Mouse (Mus musculus): ENCODE results near the gene Chrm3. TPM values are rescaled to one million over a fixed set of nuclear protein-coding genes. Genes with fewer than 3 reads are reported as not detected.
A peak's percentile ranks its signal among the peaks of the same experiment; 100 is the strongest.

Gene Chrm3
- polyA plus RNA-seq, 1 experiment from 2014 or later: 1.6 TPM

DNA sequence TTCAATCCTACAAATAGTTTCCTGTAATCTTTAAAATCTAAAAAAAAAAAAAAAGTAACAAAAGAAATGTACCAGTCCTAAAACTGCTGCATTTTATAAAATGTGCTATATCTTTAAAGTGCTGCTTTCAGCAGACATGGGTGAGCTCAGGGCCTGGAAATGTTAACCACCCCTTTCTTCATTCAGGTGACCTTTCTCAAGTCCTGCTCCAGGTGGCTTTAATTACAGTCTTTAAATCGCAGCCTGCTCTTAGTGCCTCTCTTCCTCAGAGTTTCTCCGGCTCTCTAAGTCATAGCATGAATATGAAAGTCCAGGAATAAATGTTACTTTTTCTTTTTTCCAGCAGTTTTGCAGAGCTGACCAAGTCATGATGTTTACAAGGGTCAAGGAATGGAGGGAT lies 229.6 kb downstream of the Chrm3 start:
- H3K36me3 ChIP-seq: no peaks in the 10 kb centered on the region
- no peak for ATAC-seq (ENCODE audit: low read depth)
- H3K4me2 ChIP-seq: no peak overlapping the region
- H3K9ac ChIP-seq: no peak overlapping the region
- WGBS: 76% methylated on average over 2 of the region's 2 CpGs
- H3K4me3 ChIP-seq: no peak overlapping the region
- no peaks in the 10 kb centered on the region for H3K4me1 ChIP-seq (replicated peaks)
- H3K27me3 ChIP-seq: no peaks in the 10 kb centered on the region
- no peak overlapping the region for H3K27ac ChIP-seq (replicated peaks)
- no peaks in the 10 kb centered on the region for H3K9me3 ChIP-seq

DNA sequence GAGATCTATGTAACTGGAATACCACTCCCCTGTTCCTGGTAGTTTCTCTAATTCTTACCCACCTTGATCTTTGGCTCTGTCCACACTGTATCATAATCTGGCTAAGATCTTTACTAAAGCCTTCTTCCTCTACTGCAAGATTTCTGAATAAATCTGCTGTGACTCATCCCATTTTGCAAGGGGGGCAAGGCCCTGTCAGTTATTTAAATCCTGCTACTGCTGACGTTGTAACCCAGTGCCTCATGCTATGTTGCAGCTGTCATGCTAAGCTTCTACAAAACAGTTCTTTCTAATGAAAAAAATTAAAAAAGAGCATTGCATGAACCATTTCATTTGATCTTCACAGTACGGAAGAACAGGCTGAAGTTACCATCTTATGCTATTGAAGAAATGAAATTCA lies 248.4 kb downstream of the Chrm3 start:
- 86% methylated on average over 2 of the region's 2 CpGs for WGBS
- H3K4me1 ChIP-seq (replicated peaks): no peaks in the 10 kb centered on the region
- H3K9me3 ChIP-seq: no peaks in the 10 kb centered on the region
- H3K9ac ChIP-seq: no peak overlapping the region
- ATAC-seq (ENCODE audit: low read depth): no peak
- H3K27ac ChIP-seq (replicated peaks): no peak overlapping the region
- no peak overlapping the region for H3K4me2 ChIP-seq
- no peak overlapping the region for H3K4me3 ChIP-seq
- H3K36me3 ChIP-seq: no peaks in the 10 kb centered on the region
- H3K27me3 ChIP-seq: no peaks in the 10 kb centered on the region

DNA sequence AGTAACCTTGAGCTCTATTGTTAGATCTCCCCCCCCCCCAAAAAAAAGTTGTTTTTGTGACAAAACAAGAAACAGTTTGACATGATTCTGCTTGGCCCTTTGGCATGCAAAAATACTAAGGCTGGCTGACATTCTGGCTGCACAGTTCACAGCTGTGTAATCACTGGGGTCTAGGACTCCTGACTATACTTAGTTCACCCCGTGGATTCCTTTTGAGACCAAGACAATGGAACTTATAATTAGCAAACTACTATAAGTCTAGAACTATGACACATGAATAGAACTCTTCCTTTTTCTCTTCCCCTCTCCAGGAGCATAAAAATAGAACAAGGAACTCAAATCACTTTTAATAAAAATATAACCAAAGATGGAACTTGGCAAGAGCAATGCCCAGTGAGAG lies 251.1 kb downstream of the Chrm3 start:
- Histone ChIP-seq H3K4me3 (no peak overlapping the region), H3K27me3 (no peaks in the 10 kb centered on the region), H3K4me2 (no peak overlapping the region), H3K9me3 (no peaks in the 10 kb centered on the region), H3K36me3 (no peaks in the 10 kb centered on the region), H3K27ac (replicated peaks) (no peak overlapping the region), H3K4me1 (replicated peaks) (no peaks in the 10 kb centered on the region), H3K9ac (no peak overlapping the region)
- no peak for ATAC-seq (ENCODE audit: low read depth)
- WGBS: 38% methylated on average over 1 of the region's 1 CpGs

DNA sequence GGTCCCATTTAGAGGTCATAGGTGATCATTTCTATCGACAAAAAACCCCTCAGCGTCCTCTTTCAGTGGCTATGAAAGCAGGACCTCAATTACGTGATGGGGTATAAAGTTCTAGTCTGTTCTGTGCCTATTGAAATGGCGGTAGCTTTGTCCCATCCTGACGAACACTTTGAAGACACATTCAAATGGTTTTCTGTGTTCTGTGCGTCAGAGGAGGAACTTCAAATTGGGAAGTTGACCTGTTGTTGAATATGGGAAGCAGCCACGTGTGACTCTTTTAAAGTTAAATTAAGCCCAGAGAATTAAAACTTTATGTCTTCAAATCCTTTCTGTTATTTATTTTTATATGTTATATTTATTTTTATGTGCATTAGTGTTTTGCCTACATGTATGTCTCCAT lies 253.3 kb downstream of the Chrm3 start:
- Histone ChIP-seq H3K4me3 (no peak overlapping the region), H3K27ac (replicated peaks) (no peak overlapping the region)

DNA sequence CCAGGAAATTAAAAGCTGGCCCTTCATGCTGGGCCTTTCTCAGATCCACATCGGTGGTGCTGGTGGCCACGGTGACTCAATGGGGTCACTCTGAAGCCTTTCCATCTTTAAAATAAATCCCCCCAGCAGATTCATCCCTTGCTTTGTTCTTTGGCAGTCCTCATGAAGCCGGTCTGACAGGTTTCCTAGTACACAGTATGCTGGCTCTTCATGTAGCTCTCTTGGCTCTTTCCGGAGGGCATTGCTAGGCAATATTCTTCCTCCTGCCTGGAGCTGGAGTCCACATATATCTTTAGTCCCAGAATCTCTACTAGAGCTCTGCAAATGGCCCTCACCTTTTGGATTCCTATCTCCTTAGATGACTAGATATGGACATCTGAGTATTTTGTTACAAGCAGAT lies 269.9 kb downstream of the Chrm3 start:
- no peaks in the 10 kb centered on the region for H3K4me1 ChIP-seq (replicated peaks)
- no peak overlapping the region for H3K4me2 ChIP-seq
- no peak overlapping the region for H3K27ac ChIP-seq (replicated peaks)
- 87% methylated on average over 4 of the region's 4 CpGs for WGBS
- H3K4me3 ChIP-seq: no peak overlapping the region
- no peaks in the 10 kb centered on the region for H3K36me3 ChIP-seq
- no peak for ATAC-seq (ENCODE audit: low read depth)
- H3K9me3 ChIP-seq: no peaks in the 10 kb centered on the region
- no peak overlapping the region for H3K9ac ChIP-seq
- H3K27me3 ChIP-seq: no peaks in the 10 kb centered on the region

More for the DNA sequence above, 253.3 kb downstream of the Chrm3 start:
- H3K9ac ChIP-seq: no peak overlapping the region
- H3K36me3 ChIP-seq: no peaks in the 10 kb centered on the region
- no peak overlapping the region for H3K4me2 ChIP-seq
- 83% methylated on average over 7 of the region's 7 CpGs for WGBS
- H3K9me3 ChIP-seq: no peaks in the 10 kb centered on the region
- H3K27me3 ChIP-seq: no peaks in the 10 kb centered on the region
- ATAC-seq (ENCODE audit: low read depth): no peak
- no peaks in the 10 kb centered on the region for H3K4me1 ChIP-seq (replicated peaks)

DNA sequence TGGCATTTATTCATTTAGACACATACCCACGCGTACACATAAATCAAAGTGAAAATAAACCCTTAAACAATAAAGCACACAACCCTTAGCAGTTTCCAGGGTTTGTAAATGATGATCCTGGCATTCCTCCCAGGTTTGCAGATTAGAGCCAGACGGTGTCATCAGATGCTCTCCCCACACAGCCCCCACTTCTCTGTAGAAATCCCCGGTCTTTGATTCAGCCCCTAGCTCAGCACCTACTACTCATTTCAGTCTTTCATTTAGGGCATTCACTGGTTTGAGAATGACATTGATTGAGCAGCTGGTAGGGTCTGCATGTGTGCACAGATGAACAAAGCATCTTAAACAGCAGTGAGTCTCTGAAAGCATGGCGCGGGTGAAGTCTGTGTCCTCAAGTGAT lies 274.3 kb downstream of the Chrm3 start:
- Histone ChIP-seq H3K4me1 (replicated peaks) (no peaks in the 10 kb centered on the region), H3K9me3 (no peaks in the 10 kb centered on the region), H3K27me3 (no peaks in the 10 kb centered on the region), H3K9ac (no peak overlapping the region), H3K4me3 (no peak overlapping the region), H3K4me2 (no peak overlapping the region), H3K27ac (replicated peaks) (no peak overlapping the region), H3K36me3 (no peaks in the 10 kb centered on the region)
- WGBS: 86% methylated on average over 6 of the region's 6 CpGs
- no peak for ATAC-seq (ENCODE audit: low read depth)

DNA sequence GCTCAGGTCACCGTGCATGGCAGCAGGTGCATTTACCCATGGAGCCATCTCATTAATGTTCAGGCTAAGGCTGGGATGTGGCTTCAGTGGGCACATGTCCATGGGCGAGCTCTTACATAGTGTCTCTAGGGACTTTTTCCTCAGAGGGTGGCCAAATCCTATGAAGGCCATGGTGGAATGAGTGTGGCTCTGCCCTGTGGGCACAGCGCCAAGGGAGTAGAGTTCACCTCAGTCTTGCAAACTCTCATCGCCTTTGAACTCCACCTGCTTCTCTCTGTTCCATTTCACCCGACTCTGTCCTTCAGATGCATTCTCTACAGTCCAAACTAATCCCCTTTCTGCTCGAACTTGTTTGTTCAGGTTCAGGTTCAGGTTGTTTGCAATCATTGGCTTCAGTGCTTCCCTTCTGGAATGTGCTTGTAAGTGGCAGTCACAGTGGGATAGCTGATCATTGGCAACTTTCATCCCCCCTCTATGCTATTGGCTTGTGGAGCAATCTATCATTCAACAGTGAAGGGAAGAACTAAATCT lies 278.7 kb downstream of the Chrm3 start:
- no peak for ATAC-seq (ENCODE audit: low read depth)
- H3K9me3 ChIP-seq: no peaks in the 10 kb centered on the region
- H3K27me3 ChIP-seq: no peaks in the 10 kb centered on the region
- WGBS: 91% methylated on average over 6 of the region's 6 CpGs
- H3K27ac ChIP-seq (replicated peaks): no peak overlapping the region
- no peaks in the 10 kb centered on the region for H3K36me3 ChIP-seq
- H3K4me1 ChIP-seq (replicated peaks): no peaks in the 10 kb centered on the region
- no peak overlapping the region for H3K4me2 ChIP-seq
- no peak overlapping the region for H3K9ac ChIP-seq
- no peak overlapping the region for H3K4me3 ChIP-seq

DNA sequence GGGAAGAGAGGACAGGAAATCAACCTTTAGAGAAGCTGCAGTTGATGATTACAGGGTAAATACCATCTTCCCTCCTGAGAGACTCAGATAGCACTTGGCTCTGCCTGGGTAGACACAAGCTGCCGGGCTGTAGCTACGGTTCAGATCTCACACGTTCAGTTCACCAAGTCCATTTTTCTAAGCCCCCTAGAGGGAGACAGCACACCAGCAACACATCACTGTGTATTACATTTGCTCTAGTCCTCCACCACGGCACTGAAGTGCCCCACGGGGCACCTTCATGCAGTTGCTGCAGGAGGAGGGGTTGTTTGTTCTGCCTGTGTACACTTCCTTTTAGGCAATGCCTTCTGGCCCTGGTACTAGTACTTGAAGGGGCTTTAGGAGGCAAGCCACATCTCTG lies 289.5 kb downstream of the Chrm3 start:
- Histone ChIP-seq H3K9me3 (no peaks in the 10 kb centered on the region), H3K4me3 (no peak overlapping the region), H3K27ac (replicated peaks) (no peak overlapping the region), H3K27me3 (no peaks in the 10 kb centered on the region), H3K9ac (no peak overlapping the region), H3K4me2 (no peak overlapping the region), H3K4me1 (replicated peaks) (no peaks in the 10 kb centered on the region), H3K36me3 (no peaks in the 10 kb centered on the region)
- 25% methylated on average over 5 of the region's 5 CpGs for WGBS
- peak; percentile 50; the same call in 1 of the 2 replicates for ATAC-seq (ENCODE audit: low read depth)

DNA sequence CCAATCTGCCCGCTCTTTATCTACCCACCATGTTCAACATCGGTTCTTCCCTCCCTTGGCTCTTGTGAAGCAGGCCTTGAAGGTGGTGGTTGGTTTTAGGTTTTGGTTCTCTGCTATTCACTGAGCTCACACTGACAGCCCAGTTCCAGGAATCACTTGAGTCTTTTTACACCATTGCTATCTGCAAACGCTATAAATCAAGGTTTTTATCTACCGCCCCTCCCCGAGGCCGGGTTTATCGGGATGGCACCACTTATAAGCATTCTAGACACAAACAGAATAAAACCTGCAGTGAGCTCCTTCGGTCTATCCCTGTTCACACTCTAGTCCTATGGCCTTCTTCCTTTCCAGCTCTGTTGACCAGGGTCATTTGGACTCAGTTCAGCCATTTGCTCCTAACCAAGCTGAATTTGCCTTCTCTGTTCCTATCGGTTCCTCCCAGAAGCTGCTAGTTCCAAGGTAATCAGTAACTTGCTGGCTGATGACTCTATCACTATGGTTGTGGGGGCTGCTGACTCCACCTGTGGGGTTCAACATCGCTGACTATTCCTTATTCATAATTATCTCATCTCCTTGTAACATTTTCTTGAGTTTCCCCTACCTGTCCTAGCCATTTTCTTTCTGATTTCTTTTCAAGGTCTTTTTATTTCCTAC lies 291.6 kb downstream of the Chrm3 start:
- Histone ChIP-seq H3K4me3 (no peak overlapping the region), H3K27me3 (no peaks in the 10 kb centered on the region), H3K4me1 (replicated peaks) (no peaks in the 10 kb centered on the region), H3K4me2 (no peak overlapping the region), H3K27ac (replicated peaks) (no peak overlapping the region), H3K9me3 (no peaks in the 10 kb centered on the region), H3K36me3 (no peaks in the 10 kb centered on the region), H3K9ac (no peak overlapping the region)
- 86% methylated on average over 10 of the region's 10 CpGs for WGBS
- no peak for ATAC-seq (ENCODE audit: low read depth)

DNA sequence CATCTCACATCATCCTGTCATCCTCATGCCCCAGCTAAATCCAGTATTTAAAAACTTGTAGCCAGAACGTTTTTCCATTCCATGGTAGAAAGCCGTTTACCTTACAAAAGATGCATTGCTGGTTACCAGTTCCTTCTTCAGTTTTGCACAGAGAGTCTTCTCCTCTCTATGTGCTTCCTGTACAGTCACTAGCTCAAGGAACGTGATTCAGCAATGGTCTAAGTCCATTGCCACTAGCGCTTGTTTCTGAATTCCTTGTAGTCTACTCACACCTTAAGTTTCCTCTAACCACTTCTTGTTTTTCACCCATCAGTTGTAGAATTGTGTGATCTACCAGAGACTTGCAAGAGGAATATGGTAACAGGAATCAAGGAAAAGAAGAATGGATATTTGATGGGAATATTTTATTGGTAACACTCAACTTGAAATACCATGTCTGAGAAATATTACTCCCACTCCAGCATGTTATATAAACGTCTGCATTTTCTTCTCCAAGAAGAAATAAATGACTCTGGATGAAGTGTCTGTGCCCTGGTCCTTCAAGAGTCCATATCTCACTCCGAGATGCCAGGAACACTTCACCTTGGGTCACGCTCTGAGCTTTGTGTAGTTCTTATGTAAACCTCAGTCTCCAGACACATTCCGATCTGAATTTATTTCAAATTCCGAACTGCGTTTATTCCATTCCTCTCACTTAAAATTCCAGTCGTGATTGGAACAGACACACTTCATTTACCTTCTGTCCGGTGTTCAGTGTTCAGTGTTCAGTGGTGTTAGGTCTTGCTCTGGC lies 293.6 kb downstream of the Chrm3 start:
- Histone ChIP-seq H3K9me3 (no peaks in the 10 kb centered on the region), H3K4me1 (replicated peaks) (no peaks in the 10 kb centered on the region), H3K36me3 (no peaks in the 10 kb centered on the region), H3K4me2 (no peak overlapping the region), H3K9ac (no peak overlapping the region), H3K27me3 (no peaks in the 10 kb centered on the region), H3K4me3 (no peak overlapping the region), H3K27ac (replicated peaks) (no peak overlapping the region)
- WGBS: 87% methylated on average over 12 of the region's 12 CpGs
- no peak for ATAC-seq (ENCODE audit: low read depth)

DNA sequence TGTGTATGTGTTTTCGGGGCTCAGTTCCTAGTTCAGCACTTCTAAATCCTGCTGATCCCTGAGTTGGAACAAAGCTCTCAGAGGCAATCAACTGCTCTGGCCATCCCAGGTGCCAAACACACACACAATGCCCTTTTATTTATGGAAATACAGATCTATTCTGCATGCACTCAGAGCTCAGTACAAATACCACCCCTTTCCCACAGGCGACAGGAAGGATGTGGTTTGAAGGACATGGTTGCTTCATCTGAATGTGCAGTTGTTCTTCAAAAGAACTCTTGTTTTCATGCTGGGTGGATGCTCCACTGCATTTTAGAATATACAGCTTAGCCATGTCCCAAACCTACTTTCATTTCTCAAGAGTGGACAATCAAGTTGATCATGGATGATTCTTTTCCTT lies 294.9 kb downstream of the Chrm3 start:
- no peaks in the 10 kb centered on the region for H3K4me1 ChIP-seq (replicated peaks)
- WGBS: 76% methylated on average over 2 of the region's 2 CpGs
- H3K27me3 ChIP-seq: no peaks in the 10 kb centered on the region
- no peak overlapping the region for H3K4me3 ChIP-seq
- no peak overlapping the region for H3K9ac ChIP-seq
- no peak overlapping the region for H3K4me2 ChIP-seq
- H3K9me3 ChIP-seq: no peaks in the 10 kb centered on the region
- H3K27ac ChIP-seq (replicated peaks): no peak overlapping the region
- no peak for ATAC-seq (ENCODE audit: low read depth)
- H3K36me3 ChIP-seq: no peaks in the 10 kb centered on the region

DNA sequence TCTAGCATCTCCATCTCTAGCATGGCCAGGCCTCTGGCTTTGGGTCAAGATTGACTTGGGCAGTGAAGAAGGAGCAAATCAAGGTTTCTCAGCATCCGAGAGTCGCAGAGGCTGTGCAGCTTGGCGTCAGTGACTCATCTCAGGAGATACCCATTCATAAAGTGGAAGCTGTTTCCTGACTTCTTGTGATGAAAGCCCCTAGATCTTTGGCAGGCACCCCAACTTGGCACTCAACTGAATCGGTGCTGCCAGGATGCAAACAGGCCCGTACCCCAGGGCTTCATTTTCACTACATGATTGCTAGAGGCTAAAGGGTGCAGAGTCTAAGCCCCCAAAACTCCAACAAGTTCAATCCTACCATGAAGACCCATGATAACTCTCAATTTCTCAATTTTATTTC lies 298.0 kb downstream of the Chrm3 start:
- Histone ChIP-seq H3K27ac (replicated peaks) (no peak overlapping the region), H3K4me2 (no peak overlapping the region), H3K27me3 (no peaks in the 10 kb centered on the region), H3K4me3 (no peak overlapping the region), H3K36me3 (no peaks in the 10 kb centered on the region), H3K9ac (no peak overlapping the region), H3K9me3 (no peaks in the 10 kb centered on the region), H3K4me1 (replicated peaks) (no peaks in the 10 kb centered on the region)
- no peak for ATAC-seq (ENCODE audit: low read depth)
- 88% methylated on average over 5 of the region's 5 CpGs for WGBS
